Mouse (Mus musculus) cortical plate, adult 2 months (tissue): ENCODE measurements around the gene Eda.
"Not testable (repeated sequence)": the region's sequence is repeated elsewhere in the genome, so short reads cannot be mapped to it uniquely, and the experiment has no call there.

Experiments used
- CTCF ChIP-seq: fragments of 200-500 bp; IDR thresholded peaks from 2 replicates; pipeline ENCODE4 v1.5.1; 2011; ENCODE audit warnings: mild to moderate bottlenecking, control low read depth, low read length; ENCODE audit not compliant: insufficient read depth; ENCODE audit errors: extremely low read depth
- POLR2A ChIP-seq: fragments of 200-500 bp; IDR thresholded peaks from 2 replicates; pipeline ENCODE4 v1.6.1; 2011; ENCODE audit warnings: mild to moderate bottlenecking, low read length, control low read depth; ENCODE audit not compliant: insufficient read depth; ENCODE audit errors: extremely low read depth

DNA sequence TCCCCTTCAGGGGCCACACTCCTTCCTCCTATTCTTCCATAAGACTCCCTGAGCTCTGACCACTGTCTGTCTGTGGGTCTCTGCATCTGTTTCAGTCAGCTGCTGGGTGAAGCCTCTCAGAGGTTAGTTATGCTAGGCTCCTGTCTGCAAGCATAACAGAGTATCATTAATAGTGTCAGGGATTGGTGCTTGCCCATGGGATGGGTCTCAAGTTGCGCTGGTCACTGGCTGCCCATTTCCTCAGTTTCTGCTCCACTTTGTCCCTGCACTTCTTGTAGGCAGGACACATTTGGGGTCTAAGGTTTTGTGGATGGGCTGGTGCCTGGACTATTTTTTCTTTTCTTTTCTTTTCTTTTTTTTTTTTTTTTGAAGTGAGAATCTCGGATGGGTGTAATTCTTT lies 467.2 kb downstream of the Eda start, which contains the start of gene Awat2:
- not testable (repeated sequence) for TF ChIP-seq CTCF, POLR2A
